Mouse (Mus musculus): ENCODE measurements around the gene Ints1. TPM values are rescaled to one million over a fixed set of nuclear protein-coding genes. Genes with fewer than 3 reads are reported as not detected.

Ints1 gene
- polyA plus RNA-seq, 1 experiment: 56.4 TPM

- TF ChIP-seq POLR2A (IDR thresholded peaks at IDR 0.05; ENCODE audit: borderline replicate concordance, extremely low read depth, low read depth, low read length): no peak
- TF ChIP-seq CTCF (IDR thresholded peaks at IDR 0.05; ENCODE audit: insufficient read depth, low read length): no peak
- no peak for DNase-seq
- 71% methylated on average over 8 of the region's 8 CpGs for whole genome bisulfite sequencing
- H3K4me3 ChIP-seq (replicated peaks; ENCODE audit: extremely low read depth, low read depth, low read length): no peak overlapping the region
- peaks cover 9% of the 10 kb centered on the region for H3K4me1 ChIP-seq (ENCODE audit: control insufficient read depth, insufficient read depth, low read length)
Observed at GRCm38 (mm10) chr5:139803165-139803564, 27.7 kb upstream of the Ints1 start.

GRCm38 (mm10) chr5:139801880-139802279 is 26.4 kb upstream of the Ints1 start:
- no peak for TF ChIP-seq CTCF (IDR thresholded peaks at IDR 0.05; ENCODE audit: insufficient read depth, low read length)
- TF ChIP-seq POLR2A (IDR thresholded peaks at IDR 0.05; ENCODE audit: borderline replicate concordance, extremely low read depth, low read depth, low read length): no peak
- Histone ChIP-seq H3K4me1 (ENCODE audit: control insufficient read depth, insufficient read depth, low read length) (peaks cover 20% of the 10 kb centered on the region), H3K4me3 (replicated peaks; ENCODE audit: extremely low read depth, low read depth, low read length) (no peak overlapping the region)
- no peak for DNase-seq
- WGBS: 87% methylated on average over 10 of the region's 10 CpGs

GRCm38 (mm10) chr5:139801231-139801630 is 25.8 kb upstream of the Ints1 start:
- TF ChIP-seq POLR2A (IDR thresholded peaks at IDR 0.05; ENCODE audit: borderline replicate concordance, extremely low read depth, low read depth, low read length) (no peak), CTCF (IDR thresholded peaks at IDR 0.05; ENCODE audit: insufficient read depth, low read length) (no peak)
- no peak for DNase-seq
- no peak overlapping the region for H3K4me3 ChIP-seq (replicated peaks; ENCODE audit: extremely low read depth, low read depth, low read length)
- peaks cover 25% of the 10 kb centered on the region for H3K4me1 ChIP-seq (ENCODE audit: control insufficient read depth, insufficient read depth, low read length)
- 95% methylated on average over 8 of the region's 8 CpGs for WGBS

GRCm38 (mm10) chr5:139799801-139800590 is 24.5 kb upstream of the Ints1 start:
- DNase-seq: no peak
- TF ChIP-seq CTCF (IDR thresholded peaks at IDR 0.05; ENCODE audit: insufficient read depth, low read length): no peak
- no peak for TF ChIP-seq POLR2A (IDR thresholded peaks at IDR 0.05; ENCODE audit: borderline replicate concordance, extremely low read depth, low read depth, low read length)
- Histone ChIP-seq H3K4me3 (replicated peaks; ENCODE audit: extremely low read depth, low read depth, low read length) (no peak overlapping the region), H3K4me1 (ENCODE audit: control insufficient read depth, insufficient read depth, low read length) (peaks cover 37% of the 10 kb centered on the region)
- 91% methylated on average over 33 of the region's 33 CpGs for WGBS

- H3K4me3 ChIP-seq (replicated peaks; ENCODE audit: extremely low read depth, low read depth, low read length): no peak overlapping the region
- no peak for DNase-seq
- peaks cover 46% of the 10 kb centered on the region for H3K4me1 ChIP-seq (ENCODE audit: control insufficient read depth, insufficient read depth, low read length)
- TF ChIP-seq POLR2A (IDR thresholded peaks at IDR 0.05; ENCODE audit: borderline replicate concordance, extremely low read depth, low read depth, low read length) (no peak), CTCF (IDR thresholded peaks at IDR 0.05; ENCODE audit: insufficient read depth, low read length) (no peak)
- 84% methylated on average over 9 of the region's 9 CpGs for WGBS
Observed at GRCm38 (mm10) chr5:139799041-139799440, 23.6 kb upstream of the Ints1 start.

GRCm38 (mm10) chr5:139798168-139798900 is 22.9 kb upstream of the Ints1 start:
- DNase-seq: no peak
- TF ChIP-seq POLR2A (IDR thresholded peaks at IDR 0.05; ENCODE audit: borderline replicate concordance, extremely low read depth, low read depth, low read length) (no peak), CTCF (IDR thresholded peaks at IDR 0.05; ENCODE audit: insufficient read depth, low read length) (no peak)
- no peak overlapping the region for H3K4me3 ChIP-seq (replicated peaks; ENCODE audit: extremely low read depth, low read depth, low read length)
- WGBS: 42% methylated on average over 12 of the region's 12 CpGs
- H3K4me1 ChIP-seq (ENCODE audit: control insufficient read depth, insufficient read depth, low read length): peaks cover 47% of the 10 kb centered on the region

GRCm38 (mm10) chr5:139797473-139798167 is 22.1 kb upstream of the Ints1 start:
- Histone ChIP-seq H3K4me3 (replicated peaks; ENCODE audit: extremely low read depth, low read depth, low read length) (no peak overlapping the region), H3K4me1 (ENCODE audit: control insufficient read depth, insufficient read depth, low read length) (peaks cover 50% of the 10 kb centered on the region)
- peak; percentile 85 for DNase-seq
- 29% methylated on average over 11 of the region's 11 CpGs for WGBS
- TF ChIP-seq POLR2A (IDR thresholded peaks at IDR 0.05; ENCODE audit: borderline replicate concordance, extremely low read depth, low read depth, low read length): no peak
- no peak for TF ChIP-seq CTCF (IDR thresholded peaks at IDR 0.05; ENCODE audit: insufficient read depth, low read length)

- peaks cover 52% of the 10 kb centered on the region for H3K4me1 ChIP-seq (ENCODE audit: control insufficient read depth, insufficient read depth, low read length)
- TF ChIP-seq POLR2A (IDR thresholded peaks at IDR 0.05; ENCODE audit: borderline replicate concordance, extremely low read depth, low read depth, low read length) (peak; percentile 76; the same call in 1 of the 2 replicates), CTCF (IDR thresholded peaks at IDR 0.05; ENCODE audit: insufficient read depth, low read length) (no peak)
- 7% methylated on average over 13 of the region's 13 CpGs for WGBS
- peak overlapping the region; percentile 54 for H3K4me3 ChIP-seq (replicated peaks; ENCODE audit: extremely low read depth, low read depth, low read length)
- DNase-seq: peak; percentile 86
Observed at GRCm38 (mm10) chr5:139796900-139797299, 21.4 kb upstream of the Ints1 start.

- Histone ChIP-seq H3K4me1 (ENCODE audit: control insufficient read depth, insufficient read depth, low read length) (peaks cover 53% of the 10 kb centered on the region), H3K4me3 (replicated peaks; ENCODE audit: extremely low read depth, low read depth, low read length) (no peak overlapping the region)
- TF ChIP-seq POLR2A (IDR thresholded peaks at IDR 0.05; ENCODE audit: borderline replicate concordance, extremely low read depth, low read depth, low read length) (no peak), CTCF (IDR thresholded peaks at IDR 0.05; ENCODE audit: insufficient read depth, low read length) (no peak)
- WGBS: 61% methylated on average over 9 of the region's 9 CpGs
- DNase-seq: peak; percentile 36
Observed at GRCm38 (mm10) chr5:139796001-139796620, 20.6 kb upstream of the Ints1 start.

Data from lung, adult 2 months (tissue).